Mouse (Mus musculus) liver, adult 2 months (tissue): ENCODE data around the gene Agrp.

Experiments
- CTCF ChIP-seq: fragments of 200-500 bp; IDR thresholded peaks from 2 replicates; pipeline ENCODE4 v1.5.1; 2011; ENCODE audit warnings: low read depth, low read length, control low read depth
- POLR2A ChIP-seq: fragments of 200-500 bp; IDR thresholded peaks from 2 replicates; pipeline ENCODE4 v1.6.1; 2011; ENCODE audit warnings: low read length, control low read depth; ENCODE audit not compliant: insufficient read depth; ENCODE audit errors: extremely low read depth

DNA sequence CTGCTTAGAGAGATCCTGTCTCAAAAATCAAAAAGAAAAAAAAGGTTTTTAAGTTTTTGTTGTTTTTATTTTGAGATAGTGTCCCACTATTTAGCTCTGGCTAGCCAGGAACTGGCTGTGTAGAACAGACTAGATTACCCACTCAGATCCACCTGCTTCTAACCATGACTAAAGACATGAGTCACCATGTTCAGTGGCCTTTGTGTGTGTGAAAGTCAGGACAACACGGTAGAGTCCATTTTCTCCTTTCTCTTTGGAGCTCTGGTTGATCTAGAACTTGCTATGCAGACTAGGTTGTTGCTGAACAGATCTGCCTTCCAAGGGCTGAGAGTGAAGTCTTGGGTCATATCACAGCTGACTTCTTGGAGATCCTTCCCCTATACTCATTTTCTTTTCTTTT lies 2.6 kb upstream of the Agrp start:
- TF ChIP-seq POLR2A (no peak), CTCF (no peak)
